Mouse (Mus musculus) C2C12 (cell line): Measurements from ENCODE around the gene Fbln2.

ENCODE experiments used
- CTCF ChIP-seq: IDR thresholded peaks from one replicate; pipeline ENCODE4 v1.5.1; 2011; ENCODE audit not compliant: control insufficient read depth, insufficient read depth, insufficient read length
- MYOD1 ChIP-seq: IDR thresholded peaks from one replicate; pipeline ENCODE4 v1.6.1; 2011; ENCODE audit warnings: low read depth; ENCODE audit not compliant: control insufficient read depth, insufficient read length
- USF1 ChIP-seq: IDR thresholded peaks from one replicate; pipeline ENCODE4 v1.6.1; 2011; ENCODE audit warnings: low read depth, mild to moderate bottlenecking, control low read depth, moderate library complexity

- TF ChIP-seq CTCF (no peak), USF1 (no peak), MYOD1 (no peak)
Measured at GRCm38 (mm10) chr6:91167828-91168227, 44.4 kb upstream of the Fbln2 start.
